Mouse (Mus musculus) myocyte (in vitro differentiated cells): ENCODE measurements around the gene Dennd1c.

Source experiments
- MAX ChIP-seq: IDR thresholded peaks from one replicate; pipeline ENCODE4 v1.6.1; 2011; ENCODE audit warnings: low read depth, mild to moderate bottlenecking, control low read depth
- POLR2A ChIP-seq: IDR thresholded peaks from one replicate; pipeline ENCODE4 v1.6.1; 2011; ENCODE audit warnings: low read depth, mild to moderate bottlenecking, control low read depth, moderate library complexity; ENCODE audit not compliant: insufficient read length

- TF ChIP-seq POLR2A (no peak), MAX (no peak)
Measured at GRCm38 (mm10) chr17:57098321-57098720, 20.0 kb upstream of the Dennd1c start.
